Mouse (Mus musculus) urinary bladder, adult 18-20 months (tissue): Measurements from ENCODE around the gene Btrc.
"Not testable (repeated sequence)": the region's sequence is repeated elsewhere in the genome, so short reads cannot be mapped to it uniquely, and the experiment has no call there.

Experiments used
- DNase-seq, 2 experiments: peaks; one replicate each; pipeline ENCODE4 v3.0.0; 2022; ENCODE audit warnings: low spot score in 2 of 2, mixed read lengths in 2 of 2

The Btrc gene

DNA sequence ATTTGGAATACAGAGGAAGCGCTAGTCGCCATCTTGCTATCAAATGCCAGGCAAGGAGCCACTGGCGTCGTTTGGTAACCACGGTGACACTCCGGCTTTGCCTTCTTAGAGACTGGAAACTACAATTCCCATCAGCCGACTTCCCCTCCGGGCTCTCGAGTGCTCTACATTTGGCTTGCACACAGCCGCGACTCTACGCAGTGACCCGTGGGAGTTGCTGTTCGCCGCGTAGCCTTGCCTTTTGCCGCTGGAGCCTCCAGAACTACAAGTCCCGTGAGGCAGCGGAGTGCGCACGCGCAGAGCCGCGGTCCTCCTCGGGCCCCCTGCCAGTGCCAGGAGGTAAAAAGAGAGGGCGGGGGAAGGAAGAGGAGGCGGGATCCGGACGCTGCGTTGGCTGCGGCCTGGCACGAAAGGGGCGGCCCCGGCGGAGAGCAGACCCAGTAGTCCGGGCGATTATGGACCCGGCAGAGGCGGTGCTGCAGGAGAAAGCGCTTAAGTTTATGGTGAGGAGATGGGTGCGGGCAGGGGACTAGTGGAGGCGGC lies at the start of gene Btrc:
Gene Btrc, plus strand, starts transcription at position 351 of the 543 bp plus-strand sequence.
- DNase-seq: peak; percentile 100

DNA sequence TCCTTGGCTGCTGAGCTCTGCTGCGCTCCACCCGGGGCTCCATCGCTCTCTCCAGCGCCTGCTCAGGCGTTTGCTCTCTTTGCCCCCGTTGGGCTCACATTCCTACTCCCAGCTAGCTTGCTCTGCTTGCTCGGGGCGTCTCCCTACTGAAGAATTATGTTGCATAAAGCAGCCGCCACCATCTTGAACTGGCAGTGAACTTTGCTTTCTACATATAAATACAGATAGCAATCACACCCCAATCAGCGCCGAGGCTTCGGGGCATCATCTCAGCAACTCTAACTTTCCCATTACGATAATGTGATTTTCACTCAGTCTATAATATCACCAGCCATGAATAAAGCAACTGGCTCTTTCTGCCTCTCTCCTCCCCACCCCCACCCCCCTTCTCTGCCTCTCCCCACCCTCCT lies 46.1 kb upstream of the Btrc start:
- DNase-seq: peak in 1 of 2 experiments; percentile 26

DNA sequence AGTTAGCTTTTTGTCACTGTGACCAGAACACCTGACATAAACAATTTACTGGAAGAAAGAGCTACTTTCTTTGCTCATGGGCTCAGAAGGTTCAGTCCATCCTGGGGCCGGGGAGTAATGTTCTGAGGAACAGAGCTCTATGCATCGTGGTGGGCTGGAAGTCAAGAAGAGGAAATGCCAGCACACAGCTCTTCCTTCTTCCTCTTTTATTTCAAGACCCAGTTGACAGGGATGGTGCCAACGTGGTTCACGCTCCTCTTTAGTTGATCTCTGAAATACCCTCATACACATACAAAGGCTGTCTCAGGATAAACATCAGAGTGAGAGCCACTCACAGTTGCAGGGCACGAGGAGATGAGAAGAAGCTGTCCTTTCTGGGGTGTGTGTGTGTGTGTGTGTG lies 42.5 kb upstream of the Btrc start:
- DNase-seq: no peak

GRCm38 (mm10) chr19:45329039-45329438 lies 34.5 kb upstream of the Btrc start:
- no peak for DNase-seq

- no peak for DNase-seq
These were observed 33.7 kb upstream of the Btrc start for GRCm38 (mm10) chr19:45329748-45330298.

GRCm38 (mm10) chr19:45336718-45337117 lies 26.8 kb upstream of the Btrc start:
- DNase-seq: no peak

DNA sequence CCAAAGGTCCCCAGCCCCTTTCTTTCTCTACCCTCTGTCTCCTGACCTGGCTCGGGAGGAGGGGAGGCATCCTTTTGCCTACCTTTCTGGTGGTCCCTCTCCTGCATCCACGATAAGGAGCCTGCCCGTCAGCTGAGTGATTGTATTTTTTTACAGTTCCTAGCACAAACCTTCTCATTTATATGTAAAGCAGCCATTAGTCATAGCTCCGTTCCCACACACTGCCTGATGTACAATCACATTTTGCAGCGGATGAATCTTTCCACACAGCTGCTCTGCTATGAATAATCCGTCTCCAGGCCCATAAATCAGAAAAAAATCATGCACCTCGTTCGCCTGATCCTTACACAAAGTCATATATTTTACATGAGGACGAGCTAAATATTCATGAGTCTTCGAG lies 25.4 kb upstream of the Btrc start:
- DNase-seq: no peak

- DNase-seq: no peak
These were observed 19.6 kb upstream of the Btrc start for GRCm38 (mm10) chr19:45343941-45344340.

GRCm38 (mm10) chr19:45348188-45348587 lies 15.3 kb upstream of the Btrc start:
- no peak for DNase-seq

DNA sequence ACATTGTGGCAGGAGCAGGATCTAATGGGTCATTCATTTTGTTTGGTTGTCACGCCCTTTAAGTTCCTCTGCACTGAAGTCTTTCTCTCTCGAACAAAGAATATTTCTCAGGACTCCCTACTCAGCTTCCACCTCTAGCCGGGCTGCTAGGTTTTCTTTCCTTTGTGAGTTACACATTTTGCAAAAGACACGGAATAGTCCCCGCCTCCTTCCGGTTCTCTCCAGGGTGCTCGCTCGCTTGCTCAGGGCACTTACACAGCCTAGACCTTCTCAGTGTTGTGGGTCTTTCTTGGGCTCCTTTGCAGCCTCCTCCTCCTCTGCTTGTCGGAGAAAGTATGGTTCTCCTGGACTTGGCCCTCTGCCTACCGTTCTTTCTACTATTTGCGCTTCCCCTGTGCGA lies 13.1 kb upstream of the Btrc start:
- DNase-seq: no peak

DNA sequence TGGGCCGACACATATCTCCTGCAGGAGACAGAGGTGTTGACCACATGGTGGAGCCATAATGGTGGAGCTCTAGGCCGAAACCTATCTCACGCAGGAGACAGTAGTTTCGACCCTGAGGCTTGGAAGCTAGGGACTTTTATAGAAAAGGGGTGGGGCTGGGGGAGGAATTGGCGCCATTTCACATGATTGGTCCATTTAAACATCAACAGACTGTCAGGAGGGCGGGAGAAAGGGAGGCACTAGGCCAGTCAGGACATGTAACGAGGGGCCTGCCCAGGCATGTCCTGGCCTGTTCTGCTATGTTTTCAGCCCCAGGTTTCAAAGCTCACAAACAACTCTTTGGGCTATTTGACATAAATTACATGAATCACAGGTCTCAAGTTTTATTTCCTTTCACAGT lies 10.8 kb upstream of the Btrc start:
- not testable (repeated sequence) for DNase-seq

DNA sequence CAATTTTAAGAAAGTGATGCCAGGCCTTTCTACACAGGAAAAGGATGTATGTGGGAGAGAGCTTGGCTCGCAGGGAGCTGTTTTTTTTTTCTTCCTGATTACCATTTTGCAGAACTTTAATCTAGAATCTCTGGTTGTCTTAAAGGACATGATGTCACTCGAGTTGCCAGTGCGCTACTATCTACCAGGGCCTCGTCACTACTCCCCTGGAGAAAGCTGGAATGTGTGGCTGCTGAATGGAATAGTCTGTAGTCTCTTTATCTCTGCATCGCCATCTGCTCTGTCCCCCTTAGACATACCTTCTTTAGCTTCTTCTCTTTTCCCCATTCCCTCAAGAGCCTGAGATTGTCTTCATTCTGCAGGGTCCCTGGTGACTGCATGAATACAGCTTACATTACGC lies 7.9 kb upstream of the Btrc start:
- DNase-seq: no peak

GRCm38 (mm10) chr19:45356868-45357267 lies 6.7 kb upstream of the Btrc start:
- DNase-seq: not testable (repeated sequence)

GRCm38 (mm10) chr19:45360486-45360885 lies 3.0 kb upstream of the Btrc start:
- DNase-seq: no peak

- no peak for DNase-seq
These were observed 428 bp downstream of the Btrc start for GRCm38 (mm10) chr19:45363933-45364391.

GRCm38 (mm10) chr19:45366651-45367050 lies 3.1 kb downstream of the Btrc start:
- no peak for DNase-seq

DNA sequence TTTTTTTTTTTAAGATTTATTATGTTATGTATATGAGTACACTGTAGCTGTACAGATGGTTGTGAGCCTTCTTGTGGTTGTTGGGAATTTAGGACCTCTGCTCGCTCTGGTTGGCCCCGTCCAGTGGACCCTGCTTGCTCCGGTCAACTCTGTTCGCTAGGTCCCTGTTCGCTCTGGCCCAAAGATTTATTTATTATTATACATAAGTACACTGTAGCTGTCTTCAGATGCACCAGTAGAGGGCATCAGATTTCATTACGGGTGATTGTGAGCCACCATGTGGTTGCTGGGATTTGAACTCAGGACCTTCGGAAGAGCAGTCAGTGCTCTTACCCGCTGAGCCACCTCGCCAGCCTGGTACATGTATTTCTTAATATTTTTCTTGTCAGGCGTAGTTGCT lies 21.3 kb downstream of the Btrc start:
- DNase-seq: not testable (repeated sequence)

- no peak for DNase-seq
These were observed 25.0 kb downstream of the Btrc start for GRCm38 (mm10) chr19:45388551-45388950.

- DNase-seq: no peak
These were observed 30.5 kb downstream of the Btrc start for GRCm38 (mm10) chr19:45394078-45394477.

DNA sequence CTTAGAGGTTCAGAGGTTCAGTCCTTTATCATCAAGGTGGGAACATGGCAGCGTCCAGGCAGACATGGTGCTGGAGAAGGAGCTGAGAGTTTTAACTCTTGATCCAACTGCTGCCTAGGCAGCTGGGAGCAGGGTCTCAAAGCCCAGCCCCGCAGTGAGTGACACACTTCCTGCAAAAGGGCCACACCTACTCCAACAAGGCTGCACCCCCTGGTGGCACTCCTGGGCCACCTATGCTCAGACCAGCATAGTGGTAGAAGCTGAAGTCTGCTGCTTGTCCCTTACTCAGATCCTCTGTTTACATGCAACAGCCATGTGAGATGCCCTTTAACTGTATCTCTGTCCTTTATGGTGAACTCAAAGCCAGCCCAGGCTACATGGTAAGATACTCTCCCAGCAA lies 47.5 kb downstream of the Btrc start:
- DNase-seq: no peak

GRCm38 (mm10) chr19:45412694-45413093 lies 49.2 kb downstream of the Btrc start:
- DNase-seq: no peak

GRCm38 (mm10) chr19:45413966-45414365 lies 50.4 kb downstream of the Btrc start:
- DNase-seq: no peak

DNA sequence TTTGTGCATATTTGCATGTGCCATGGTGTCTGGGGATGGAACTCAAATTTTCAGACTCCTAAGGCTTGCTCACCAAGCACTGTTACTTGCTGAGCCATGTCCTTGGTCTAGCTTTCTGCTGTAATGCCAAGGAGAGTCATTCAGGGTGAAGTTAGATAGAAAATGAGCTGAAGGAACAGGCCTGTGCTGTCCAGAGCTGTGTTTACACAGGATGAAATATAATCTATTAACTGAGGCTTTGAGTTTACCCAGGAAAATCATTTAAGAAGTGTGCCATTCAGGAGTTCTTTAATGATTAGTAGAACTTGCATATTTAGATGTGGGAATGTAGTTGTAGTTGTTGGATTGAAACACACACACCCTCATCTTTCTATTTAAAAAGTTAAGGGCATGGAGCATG lies 54.1 kb downstream of the Btrc start:
- no peak for DNase-seq

DNA sequence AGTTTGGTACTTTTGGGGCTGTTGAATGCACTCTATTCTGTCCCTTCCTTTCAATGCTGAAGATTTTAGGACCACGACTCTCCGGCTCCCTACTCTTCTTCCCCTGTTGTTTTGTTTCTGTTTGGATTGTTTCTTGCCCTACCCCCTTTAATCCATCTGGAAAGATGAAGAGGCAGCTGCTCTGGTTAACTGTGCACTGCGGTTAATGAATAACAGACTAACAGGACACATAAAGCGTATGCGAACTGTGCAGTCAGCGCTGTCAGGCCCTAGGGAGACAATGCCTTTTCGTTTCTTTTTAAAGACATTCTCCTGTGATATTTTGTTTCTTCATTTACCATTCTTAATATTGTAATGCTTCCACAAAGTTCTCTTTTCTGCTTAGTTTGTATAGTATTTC lies 58.7 kb downstream of the Btrc start:
- no peak for DNase-seq
